Mouse (Mus musculus): ENCODE measurements around the gene Hdac9. TPM values are rescaled to one million over a fixed set of nuclear protein-coding genes. Genes with fewer than 3 reads are reported as not detected.

The Hdac9 gene
- total and polyA plus RNA-seq, 3 experiments: 0.55 to 1.4 TPM; not detected in 1

GRCm38 (mm10) chr12:34641705-34642259 is 275.1 kb downstream of the Hdac9 start:
- Histone ChIP-seq H3K36me3 (replicated peaks) (no peaks in the 10 kb centered on the region), H3K9me3 (replicated peaks) (peaks cover 4% of the 10 kb centered on the region; the same call in 1 of the 2 replicates), H3K4me3 (ENCODE audit: low read depth, low read length) (no peak overlapping the region), H3K4me1 (ENCODE audit: insufficient read depth, low read depth, low read length) (no peaks in the 10 kb centered on the region), H3K27me3 (ENCODE audit: insufficient read depth, low read length) (no peaks in the 10 kb centered on the region)
- no peak for ATAC-seq (ENCODE audit: extremely low read depth, insufficient number of reproducible peaks, low FRiP score, poor library complexity, severe bottlenecking)
- DNase-seq (ENCODE audit: low spot score): no peak
- TF ChIP-seq GATA2 (IDR thresholded peaks at IDR 0.05; ENCODE audit: borderline replicate concordance, low read depth, low read length): no peak
- no peak for TF ChIP-seq POLR2AphosphoS5 (IDR thresholded peaks at IDR 0.05; ENCODE audit: insufficient replicate concordance, low read depth, low read length)
- no peak for TF ChIP-seq CTCF (IDR thresholded peaks at IDR 0.05; ENCODE audit: low read depth, low read length)
- TF ChIP-seq TAL1 (conservative IDR thresholded peaks at IDR 0.05; ENCODE audit: low read depth, low read length): no peak
- no peak for TF ChIP-seq GATA1 (IDR thresholded peaks at IDR 0.05; ENCODE audit: borderline replicate concordance, low read length)

- no peak overlapping the region for H3K4me3 ChIP-seq (ENCODE audit: low read depth, low read length)
- ATAC-seq (ENCODE audit: extremely low read depth, insufficient number of reproducible peaks, low FRiP score, poor library complexity, severe bottlenecking) (no peak), DNase-seq (ENCODE audit: low spot score) (no peak)
- H3K27me3 ChIP-seq (ENCODE audit: insufficient read depth, low read length): no peaks in the 10 kb centered on the region
- H3K4me1 ChIP-seq (ENCODE audit: insufficient read depth, low read depth, low read length): no peaks in the 10 kb centered on the region
- H3K9me3 ChIP-seq (replicated peaks): peaks cover 12% of the 10 kb centered on the region
- H3K36me3 ChIP-seq (replicated peaks): no peaks in the 10 kb centered on the region
- no peak for TF ChIP-seq CTCF (IDR thresholded peaks at IDR 0.05; ENCODE audit: low read depth, low read length)
- no peak for TF ChIP-seq GATA2 (IDR thresholded peaks at IDR 0.05; ENCODE audit: borderline replicate concordance, low read depth, low read length)
- TF ChIP-seq TAL1 (conservative IDR thresholded peaks at IDR 0.05; ENCODE audit: low read depth, low read length): no peak
- TF ChIP-seq GATA1 (IDR thresholded peaks at IDR 0.05; ENCODE audit: borderline replicate concordance, low read length): no peak
- no peak for TF ChIP-seq POLR2AphosphoS5 (IDR thresholded peaks at IDR 0.05; ENCODE audit: insufficient replicate concordance, low read depth, low read length)
Measured at GRCm38 (mm10) chr12:34637238-34638124, 279.4 kb downstream of the Hdac9 start.

GRCm38 (mm10) chr12:34619101-34619500 is 297.8 kb downstream of the Hdac9 start:
- H3K36me3 ChIP-seq (replicated peaks): no peaks in the 10 kb centered on the region
- H3K4me3 ChIP-seq (ENCODE audit: low read depth, low read length): no peak overlapping the region
- ATAC-seq (ENCODE audit: extremely low read depth, insufficient number of reproducible peaks, low FRiP score, poor library complexity, severe bottlenecking) (no peak), DNase-seq (ENCODE audit: low spot score) (no peak)
- TF ChIP-seq TAL1 (conservative IDR thresholded peaks at IDR 0.05; ENCODE audit: low read depth, low read length) (no peak), GATA1 (IDR thresholded peaks at IDR 0.05; ENCODE audit: borderline replicate concordance, low read length) (no peak), GATA2 (IDR thresholded peaks at IDR 0.05; ENCODE audit: borderline replicate concordance, low read depth, low read length) (no peak), POLR2AphosphoS5 (IDR thresholded peaks at IDR 0.05; ENCODE audit: insufficient replicate concordance, low read depth, low read length) (no peak), CTCF (IDR thresholded peaks at IDR 0.05; ENCODE audit: low read depth, low read length) (no peak)
- no peaks in the 10 kb centered on the region for H3K27me3 ChIP-seq (ENCODE audit: insufficient read depth, low read length)
- H3K9me3 ChIP-seq (replicated peaks): peaks cover 7% of the 10 kb centered on the region
- no peaks in the 10 kb centered on the region for H3K4me1 ChIP-seq (ENCODE audit: insufficient read depth, low read depth, low read length)

- H3K36me3 ChIP-seq (replicated peaks): no peaks in the 10 kb centered on the region
- peaks cover 7% of the 10 kb centered on the region for H3K9me3 ChIP-seq (replicated peaks)
- DNase-seq (ENCODE audit: low spot score): no peak
- no peak overlapping the region for H3K4me3 ChIP-seq (ENCODE audit: low read depth, low read length)
- H3K4me1 ChIP-seq (ENCODE audit: insufficient read depth, low read depth, low read length): no peaks in the 10 kb centered on the region
- no peaks in the 10 kb centered on the region for H3K27me3 ChIP-seq (ENCODE audit: insufficient read depth, low read length)
- no peak for ATAC-seq (ENCODE audit: extremely low read depth, insufficient number of reproducible peaks, low FRiP score, poor library complexity, severe bottlenecking)
- TF ChIP-seq TAL1 (conservative IDR thresholded peaks at IDR 0.05; ENCODE audit: low read depth, low read length) (no peak), GATA1 (IDR thresholded peaks at IDR 0.05; ENCODE audit: borderline replicate concordance, low read length) (no peak), POLR2AphosphoS5 (IDR thresholded peaks at IDR 0.05; ENCODE audit: insufficient replicate concordance, low read depth, low read length) (no peak)
Measured at GRCm38 (mm10) chr12:34618321-34618720, 298.6 kb downstream of the Hdac9 start.

GRCm38 (mm10) chr12:34617836-34618235 is 299.1 kb downstream of the Hdac9 start:
- Histone ChIP-seq H3K36me3 (replicated peaks) (no peaks in the 10 kb centered on the region), H3K9me3 (replicated peaks) (peaks cover 10% of the 10 kb centered on the region), H3K4me1 (ENCODE audit: insufficient read depth, low read depth, low read length) (no peaks in the 10 kb centered on the region), H3K27me3 (ENCODE audit: insufficient read depth, low read length) (no peaks in the 10 kb centered on the region), H3K4me3 (ENCODE audit: low read depth, low read length) (no peak overlapping the region)
- DNase-seq (ENCODE audit: low spot score): no peak
- ATAC-seq (ENCODE audit: extremely low read depth, insufficient number of reproducible peaks, low FRiP score, poor library complexity, severe bottlenecking): no peak
- TF ChIP-seq TAL1 (conservative IDR thresholded peaks at IDR 0.05; ENCODE audit: low read depth, low read length) (no peak), POLR2AphosphoS5 (IDR thresholded peaks at IDR 0.05; ENCODE audit: insufficient replicate concordance, low read depth, low read length) (no peak), GATA2 (IDR thresholded peaks at IDR 0.05; ENCODE audit: borderline replicate concordance, low read depth, low read length) (no peak), GATA1 (IDR thresholded peaks at IDR 0.05; ENCODE audit: borderline replicate concordance, low read length) (no peak), CTCF (IDR thresholded peaks at IDR 0.05; ENCODE audit: low read depth, low read length) (no peak)

GRCm38 (mm10) chr12:34614796-34615195 is 302.1 kb downstream of the Hdac9 start:
- Histone ChIP-seq H3K9me3 (replicated peaks) (peaks cover 14% of the 10 kb centered on the region), H3K36me3 (replicated peaks) (no peaks in the 10 kb centered on the region), H3K4me1 (ENCODE audit: insufficient read depth, low read depth, low read length) (no peaks in the 10 kb centered on the region), H3K4me3 (ENCODE audit: low read depth, low read length) (no peak overlapping the region), H3K27me3 (ENCODE audit: insufficient read depth, low read length) (no peaks in the 10 kb centered on the region)
- DNase-seq (ENCODE audit: low spot score) (no peak), ATAC-seq (ENCODE audit: extremely low read depth, insufficient number of reproducible peaks, low FRiP score, poor library complexity, severe bottlenecking) (no peak)
- TF ChIP-seq POLR2AphosphoS5 (IDR thresholded peaks at IDR 0.05; ENCODE audit: insufficient replicate concordance, low read depth, low read length) (no peak), GATA1 (IDR thresholded peaks at IDR 0.05; ENCODE audit: borderline replicate concordance, low read length) (no peak), GATA2 (IDR thresholded peaks at IDR 0.05; ENCODE audit: borderline replicate concordance, low read depth, low read length) (no peak), CTCF (IDR thresholded peaks at IDR 0.05; ENCODE audit: low read depth, low read length) (no peak), TAL1 (conservative IDR thresholded peaks at IDR 0.05; ENCODE audit: low read depth, low read length) (no peak)
